Mouse (Mus musculus) erythroblast, adult 5-6 weeks (primary cell): ENCODE results near the gene Nxpe3. TPM values are rescaled to one million over a fixed set of nuclear protein-coding genes. Genes with fewer than 3 reads are reported as not detected.
A peak's percentile ranks its signal among the peaks of the same experiment; 100 is the strongest.
"Not testable (repeated sequence)": the region's sequence is repeated elsewhere in the genome, so short reads cannot be mapped to it uniquely, and the experiment has no call there.

Source experiments
- ATAC-seq: replicated peaks from 2 replicates; pipeline ENCODE4 v1.8.0; 2016; ENCODE audit warnings: moderate number of reproducible peaks, mild to moderate bottlenecking, moderate TSS enrichment, inconsistent platforms; ENCODE audit not compliant: poor library complexity, low FRiP score, severe bottlenecking
- total RNA-seq, 2 experiments: library from RNA; stranded (forward) in 1 of 2; stranded (reverse) in 1 of 2; fragments of 150-400 nt in 1 of 2; fragments of 200-764, 138-1000 nt in 1 of 2; gene quantifications; 2 replicates each; pipeline versions ENCODE4 v1.2.3 to v1.2.4; 2015 to 2017; ENCODE audit warnings: low replicate concordance in 2 of 2

The Nxpe3 gene
- total RNA-seq, 2 experiments from 2014 or later: 0.77 to 1.3 TPM

- ATAC-seq: peak; percentile 89
Measured at GRCm38 (mm10) chr16:55838510-55839474, 56.3 kb downstream of the Nxpe3 start, which contains the start of gene Nfkbiz. Gene Nfkbiz, minus strand, starts transcription at chr16:55838899.

- no peak for ATAC-seq
Measured at GRCm38 (mm10) chr16:55838129-55838509, 57.0 kb downstream of the Nxpe3 start.

DNA sequence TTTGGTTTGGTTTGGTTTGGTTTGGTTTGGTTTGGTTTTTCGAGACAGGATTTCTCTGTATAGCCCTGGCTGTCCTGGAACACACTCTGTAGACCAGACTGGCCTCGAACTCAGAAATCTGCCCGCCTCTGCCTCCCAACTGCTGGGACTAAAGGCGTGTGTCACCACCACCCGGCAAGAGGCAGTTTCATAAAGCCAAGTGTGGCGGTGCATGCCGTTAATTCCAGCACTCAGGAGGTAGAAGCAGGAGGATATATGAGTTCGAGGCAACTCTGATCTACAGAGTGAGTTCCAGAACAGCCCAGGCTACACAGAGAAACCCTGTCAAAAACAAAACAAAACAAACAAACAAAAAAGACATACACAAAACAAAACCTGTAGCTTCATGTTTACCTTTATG is 57.4 kb downstream of the Nxpe3 start:
- not testable (repeated sequence) for ATAC-seq

GRCm38 (mm10) chr16:55837168-55837567 is 57.9 kb downstream of the Nxpe3 start:
- no peak for ATAC-seq

- ATAC-seq: no peak
Measured at GRCm38 (mm10) chr16:55835798-55836197, 59.3 kb downstream of the Nxpe3 start.

- no peak for ATAC-seq
Measured at GRCm38 (mm10) chr16:55832617-55833016, 62.5 kb downstream of the Nxpe3 start.

- no peak for ATAC-seq
Measured at GRCm38 (mm10) chr16:55832040-55832439, 63.0 kb downstream of the Nxpe3 start.

DNA sequence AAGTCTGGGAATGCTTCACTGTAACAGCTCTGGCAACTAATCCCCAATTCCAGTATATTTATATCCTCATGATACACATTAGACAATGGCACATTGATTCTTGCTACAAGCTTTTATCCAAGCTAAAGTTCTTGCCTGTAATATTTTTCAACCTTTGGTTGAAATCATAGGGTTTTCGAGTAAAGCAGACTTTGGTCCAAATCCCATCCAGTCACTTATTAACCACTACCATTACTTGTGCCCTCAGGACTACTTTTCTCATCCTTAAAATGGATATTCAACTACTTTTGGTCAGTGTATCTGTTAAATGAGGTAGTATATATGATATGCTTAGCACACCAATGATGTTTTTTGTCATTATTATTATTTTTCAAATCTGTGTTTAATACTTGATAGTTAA is 63.6 kb downstream of the Nxpe3 start:
- no peak for ATAC-seq

- no peak for ATAC-seq
Measured at GRCm38 (mm10) chr16:55823398-55824155, 71.5 kb downstream of the Nxpe3 start.

- ATAC-seq: no peak
Measured at GRCm38 (mm10) chr16:55822741-55823397, 72.2 kb downstream of the Nxpe3 start.

GRCm38 (mm10) chr16:55821997-55822740 is 72.9 kb downstream of the Nxpe3 start:
- peak; percentile 88 for ATAC-seq

DNA sequence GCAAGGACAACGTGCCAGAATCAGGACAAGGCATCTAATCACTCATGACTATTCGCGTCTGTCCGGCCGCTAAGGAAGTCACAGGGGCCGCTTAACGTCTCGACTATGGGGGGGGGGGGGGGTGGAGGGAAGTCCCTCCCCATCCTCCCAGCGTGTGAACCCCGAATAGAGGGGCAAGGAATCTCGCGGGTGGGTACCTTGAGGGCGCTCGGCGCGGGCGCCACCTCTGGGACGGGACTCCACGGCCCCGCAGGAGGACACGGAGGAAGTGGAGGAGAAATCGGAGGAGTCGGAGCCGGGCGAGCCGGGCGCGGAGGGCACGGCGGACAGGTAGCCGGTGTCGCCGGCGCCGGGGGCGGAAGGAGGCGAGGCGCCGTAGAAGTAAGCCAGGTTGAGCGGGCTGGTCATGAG is 73.5 kb downstream of the Nxpe3 start:
- ATAC-seq: no peak

DNA sequence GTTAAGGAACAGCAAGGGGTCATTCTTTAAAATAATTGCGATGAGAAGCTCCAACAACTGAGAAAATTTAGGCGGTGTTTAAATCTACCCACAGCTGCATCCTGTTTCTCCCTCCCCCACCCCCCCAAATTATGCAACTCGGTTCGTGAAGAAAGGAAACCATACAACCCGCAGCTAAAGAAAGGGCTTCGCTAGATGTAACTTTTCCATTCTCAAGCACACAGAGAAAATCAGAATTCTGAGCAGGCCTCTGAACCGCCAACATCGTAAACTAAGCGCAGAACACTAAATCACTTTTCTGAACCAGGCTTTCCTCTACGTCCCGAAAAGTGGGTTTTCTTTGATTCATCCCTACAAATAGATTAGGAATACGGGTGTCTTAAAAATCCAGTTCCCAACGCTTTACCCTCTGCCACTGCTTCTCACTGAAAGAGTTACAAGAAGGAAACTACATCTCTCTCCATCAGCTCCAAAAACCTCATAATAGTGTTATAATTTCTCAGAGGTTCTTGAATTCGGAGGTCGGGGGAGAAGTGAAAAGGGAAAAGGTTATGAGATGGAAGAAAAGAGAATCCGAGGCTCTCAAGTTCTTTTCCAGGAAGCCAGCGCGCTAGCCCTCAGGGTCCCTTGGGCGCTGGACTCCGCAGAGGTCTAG is 74.0 kb downstream of the Nxpe3 start:
- ATAC-seq: no peak

- ATAC-seq: no peak
Measured at GRCm38 (mm10) chr16:55820161-55820915, 74.7 kb downstream of the Nxpe3 start.

DNA sequence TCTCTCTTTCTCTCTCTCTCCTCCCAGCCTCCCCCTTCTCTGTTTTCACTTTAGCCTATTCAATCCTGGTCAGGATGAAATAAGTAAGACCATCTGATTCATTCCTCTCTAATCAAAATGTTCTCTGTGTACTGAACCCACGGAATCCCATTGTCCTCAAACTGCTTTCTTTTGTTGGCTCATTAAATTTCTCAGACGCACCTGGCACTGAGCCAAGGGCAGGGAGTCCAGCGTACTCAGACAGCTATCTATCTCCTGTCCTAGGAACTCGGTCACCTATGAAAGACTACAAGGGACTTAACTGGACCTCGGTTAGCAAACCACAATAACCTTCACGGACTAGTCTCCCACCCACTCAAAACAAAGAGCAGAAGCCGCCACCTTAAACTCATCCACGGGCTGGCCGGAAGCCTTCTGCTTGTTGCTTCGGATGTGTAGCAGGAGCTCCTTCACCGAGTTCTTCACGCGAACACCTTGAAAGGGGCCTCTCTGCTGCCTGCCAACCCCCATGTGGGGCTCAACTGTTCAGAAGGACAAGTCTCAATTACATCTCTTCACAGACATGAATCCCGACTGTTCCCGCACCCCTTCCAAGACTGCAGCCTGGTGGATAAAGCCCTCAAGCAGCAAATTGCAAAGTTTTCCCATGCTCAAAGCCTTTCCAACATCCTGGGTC is 75.8 kb downstream of the Nxpe3 start:
- ATAC-seq: no peak

DNA sequence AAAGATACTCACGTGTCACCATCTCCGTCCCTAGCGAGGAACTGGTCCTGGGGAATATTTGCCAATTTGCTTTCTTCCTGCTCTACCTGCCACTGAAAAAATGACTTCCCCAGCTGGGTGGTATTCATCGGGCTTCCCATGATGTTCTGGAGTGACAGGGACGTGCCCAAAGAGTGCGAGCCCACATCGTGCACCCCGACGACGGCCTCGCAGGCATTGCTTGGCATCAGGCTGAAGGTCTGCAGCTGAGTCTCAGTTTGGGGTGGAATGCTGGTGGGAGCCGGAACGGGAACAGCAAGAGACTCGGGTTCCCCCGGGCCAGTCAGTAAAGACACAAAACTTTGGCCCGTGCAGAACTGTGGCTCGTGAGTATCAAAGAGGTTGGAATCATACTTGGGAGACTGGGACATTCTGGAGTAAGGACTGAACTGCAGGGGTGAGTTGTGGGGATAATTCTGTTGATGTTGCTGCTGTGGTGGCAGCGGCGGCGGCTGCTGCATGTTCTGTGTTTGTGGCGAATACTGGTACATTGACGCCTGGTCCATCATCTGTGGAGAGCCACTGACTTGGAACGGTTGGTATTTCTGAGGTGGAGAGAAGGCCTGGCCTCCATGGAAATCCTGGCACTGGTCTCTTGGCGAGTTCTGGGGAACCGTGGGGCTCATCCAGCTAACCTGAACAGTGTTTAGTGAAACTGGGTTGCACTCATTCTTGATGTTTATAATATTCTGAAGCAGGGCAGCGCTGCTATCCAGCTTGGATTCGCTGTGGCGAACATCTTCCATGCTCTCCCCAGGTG is 77.2 kb downstream of the Nxpe3 start:
- ATAC-seq: no peak
